Mouse (Mus musculus): ENCODE results near the gene Dnaaf3.

DNA sequence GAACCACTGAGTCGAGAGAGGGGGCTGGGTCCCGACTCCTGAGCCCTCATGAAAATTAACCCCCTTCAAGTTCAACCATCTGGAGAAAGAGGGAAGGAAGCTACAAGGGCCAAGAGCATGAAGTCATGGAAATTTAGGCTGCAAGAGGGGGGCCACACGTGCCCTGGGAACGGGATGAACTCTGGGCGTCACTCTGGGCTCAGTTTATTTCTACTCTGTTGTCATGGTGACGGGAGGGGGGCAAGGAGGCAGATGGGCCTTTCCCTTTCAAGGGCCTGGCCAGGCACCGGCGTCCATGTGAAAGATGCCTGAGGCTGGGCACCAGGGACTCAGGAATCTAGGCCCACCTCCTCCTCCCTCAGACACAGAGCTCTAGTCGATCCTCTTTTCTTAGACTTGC is 34.0 kb downstream of the Dnaaf3 start:
- no peak for TF ChIP-seq CTCF (IDR thresholded peaks at IDR 0.05; ENCODE audit: extremely low read depth, insufficient read depth, insufficient read length, insufficient replicate concordance)
- TF ChIP-seq POLR2A (IDR thresholded peaks at IDR 0.05; ENCODE audit: low read depth, low read length) = no peak

Data from spleen, adult 2 months (tissue).